Comparison of ENCODE assay signal across 12 mouse cellular contexts in genomic region chr7:75572127-75572526, GRCm38 (mm10).
DNase-seq lines count a peak whose midpoint lies in the region; ATAC-seq and TF ChIP-seq lines count a peak whose summit lies in the region.
"Had no signal": no experiment of that assay in that cellular context is flagged by ENCODE, and none has a peak within 500 bp of the region (broad histone marks: within the 10 kb centered on the region; RNA-seq: fewer than 3 reads in every experiment).

No protein-coding gene starts in this region.

- ATAC-seq in activated CD4-positive, CD25-positive, alpha-beta regulatory T cell, adult 4 months = peak; percentile 89
- ATAC-seq in liver, embryonic 11.5 days (replicated peaks; ENCODE audit: low FRiP score) = no peak; the same call in 1 of the 2 replicates
- no peak for ATAC-seq in lung, postnatal 0 days

- H3K27ac ChIP-seq in spleen, adult 2 months (ENCODE audit: insufficient read depth, low read length) = peak overlapping the region; percentile 78
- no peak overlapping the region for H3K27ac ChIP-seq in liver, embryonic 11.5 days (ENCODE audit: low read depth, low read length)
- H3K27ac ChIP-seq in small intestine, adult 2 months (ENCODE audit: insufficient read depth, low read depth, low read length) = peak overlapping the region; percentile 28; the same call in 1 of the 2 replicates
- no peak overlapping the region for H3K27ac ChIP-seq in lung, postnatal 0 days (ENCODE audit: low read length)
- H3K27ac ChIP-seq: embryonic facial prominence, embryonic 12.5 days had no signal

- H3K4me2 ChIP-seq in liver, embryonic 11.5 days = peak overlapping the region; percentile 43
- no peak overlapping the region for H3K4me2 ChIP-seq in lung, postnatal 0 days (replicated peaks; ENCODE audit: low read depth, low read length)
- H3K4me2 ChIP-seq: embryonic facial prominence, embryonic 12.5 days had no signal

- TF ChIP-seq EP300 in lung, postnatal 0 days (IDR thresholded peaks at IDR 0.05) = no peak

- no peak for TF ChIP-seq CTCF in spleen, adult 2 months (IDR thresholded peaks at IDR 0.05; ENCODE audit: extremely low read depth, insufficient read depth, insufficient read length, insufficient replicate concordance)
- no peak for TF ChIP-seq CTCF in small intestine, adult 2 months (IDR thresholded peaks at IDR 0.05; ENCODE audit: extremely low read depth, insufficient read length, insufficient replicate concordance, low read depth, low read length)
- no peak for TF ChIP-seq CTCF in lung, postnatal 0 days (IDR thresholded peaks at IDR 0.05)

- TF ChIP-seq POLR2A in spleen, adult 2 months (IDR thresholded peaks at IDR 0.05; ENCODE audit: low read depth, low read length) = no peak
- no peak for TF ChIP-seq POLR2A in small intestine, adult 2 months (IDR thresholded peaks at IDR 0.05; ENCODE audit: low read depth, low read length)

- no peak overlapping the region for H3K9ac ChIP-seq in liver, embryonic 11.5 days (ENCODE audit: low read depth, low read length)
- no peak overlapping the region for H3K9ac ChIP-seq in lung, postnatal 0 days (replicated peaks; ENCODE audit: low read depth)
- H3K9ac ChIP-seq: embryonic facial prominence, embryonic 12.5 days had no signal

- peaks cover 11% of the 10 kb centered on the region for H3K4me1 ChIP-seq in spleen, adult 2 months (ENCODE audit: control insufficient read depth, insufficient read depth, insufficient read length)
- peaks cover 36% of the 10 kb centered on the region for H3K4me1 ChIP-seq in liver, embryonic 11.5 days (replicated peaks; ENCODE audit: control insufficient read depth, insufficient read depth, low read length)
- H3K4me1 ChIP-seq in small intestine, adult 2 months (ENCODE audit: control insufficient read depth, insufficient read depth, insufficient read length, low read length) = peaks cover 5% of the 10 kb centered on the region; the same call in 1 of the 2 replicates
- peaks cover 19% of the 10 kb centered on the region; the same call in 1 of the 2 replicates for H3K4me1 ChIP-seq in lung, postnatal 0 days (ENCODE audit: insufficient read depth, low read depth, low read length)

- WGBS in spleen, adult 2 months = 10% methylated on average over 4 of the region's 4 CpGs
- WGBS in liver, embryonic 11.5 days = 47% methylated on average over 4 of the region's 4 CpGs
- 73% methylated on average over 4 of the region's 4 CpGs for WGBS in small intestine, adult 2 months
- 74% methylated on average over 4 of the region's 4 CpGs for WGBS in lung, postnatal 0 days

- peak; percentile 46 to 65 for DNase-seq in spleen, adult 2 months (ENCODE audit: low read depth in 1 of 2, low spot score in 2 of 2)
- no peak for DNase-seq in spleen, adult 12 weeks (ENCODE audit: low spot score)
- DNase-seq in liver, embryonic 11.5 days (ENCODE audit: low spot score) = no peak
- DNase-seq in cerebellum, postnatal 10 days = no peak
- no peak for DNase-seq in lung, postnatal 0 days (ENCODE audit: low spot score)
- DNase-seq in frontal cortex, postnatal 10 days (ENCODE audit: low spot score in 2 of 2) = no peak
- DNase-seq: kidney, adult 11 months; layer of hippocampus, postnatal 36 days had no signal

- H3K36me3 ChIP-seq in spleen, adult 2 months (ENCODE audit: control insufficient read depth, insufficient read depth, low read length) = no peaks in the 10 kb centered on the region
- no peaks in the 10 kb centered on the region for H3K36me3 ChIP-seq in liver, embryonic 11.5 days (ENCODE audit: control insufficient read depth, insufficient read depth, low read length)
- peaks cover 3% of the 10 kb centered on the region; the same call in 1 of the 2 replicates for H3K36me3 ChIP-seq in small intestine, adult 2 months (ENCODE audit: control insufficient read depth, insufficient read depth, low read length)
- H3K36me3 ChIP-seq in lung, postnatal 0 days (ENCODE audit: insufficient read depth, low read length) = no peaks in the 10 kb centered on the region
- H3K36me3 ChIP-seq: G1E had no signal

- H3K4me3 ChIP-seq in spleen, adult 2 months (ENCODE audit: extremely low read depth, insufficient read depth, insufficient read length) = no peak overlapping the region
- no peak overlapping the region for H3K4me3 ChIP-seq in liver, embryonic 11.5 days (ENCODE audit: low read depth, low read length)
- no peak overlapping the region for H3K4me3 ChIP-seq in small intestine, adult 2 months (ENCODE audit: low read depth, low read length)
- no peak overlapping the region for H3K4me3 ChIP-seq in lung, postnatal 0 days (ENCODE audit: low read depth, low read length)
- H3K4me3 ChIP-seq: embryonic facial prominence, embryonic 12.5 days had no signal

- H3K9me3 ChIP-seq in liver, embryonic 11.5 days (ENCODE audit: control insufficient read depth, low read length) = no peaks in the 10 kb centered on the region
- H3K9me3 ChIP-seq in lung, postnatal 0 days (ENCODE audit: low read length) = no peaks in the 10 kb centered on the region
- H3K9me3 ChIP-seq: embryonic facial prominence, embryonic 12.5 days; G1E had no signal

- H3K27me3 ChIP-seq in spleen, adult 2 months (ENCODE audit: control insufficient read depth, insufficient read depth, low read length) = no peaks in the 10 kb centered on the region
- no peaks in the 10 kb centered on the region for H3K27me3 ChIP-seq in liver, embryonic 11.5 days (replicated peaks; ENCODE audit: control insufficient read depth, insufficient read depth, low read length)
- H3K27me3 ChIP-seq in small intestine, adult 2 months (ENCODE audit: control insufficient read depth, insufficient read depth, low read length) = no peaks in the 10 kb centered on the region
- H3K27me3 ChIP-seq in lung, postnatal 0 days (replicated peaks; ENCODE audit: insufficient read depth, low read length) = no peaks in the 10 kb centered on the region
- H3K27me3 ChIP-seq: embryonic facial prominence, embryonic 12.5 days had no signal

Comparison
In these comparisons a context has a peak if more than half of its experiments do, and no peak if none do; other contexts are left out.
1. DNase-seq: peak in spleen, adult 2 months (2 of 2); none in spleen, adult 12 weeks (single experiment), liver, embryonic 11.5 days (single experiment), cerebellum, postnatal 10 days (0 of 2), lung, postnatal 0 days (single experiment) and frontal cortex, postnatal 10 days (0 of 2).
2. H3K27ac ChIP-seq: peak in spleen, adult 2 months (single experiment) and small intestine, adult 2 months (single experiment); none in liver, embryonic 11.5 days (single experiment) and lung, postnatal 0 days (single experiment).